Mouse (Mus musculus): ENCODE results near the gene Elmo3. TPM values are rescaled to one million over a fixed set of nuclear protein-coding genes. Genes with fewer than 3 reads are reported as not detected.
A peak's percentile ranks its signal among the peaks of the same experiment; 100 is the strongest.
"Not testable (repeated sequence)": the region's sequence is repeated elsewhere in the genome, so short reads cannot be mapped to it uniquely, and the experiment has no call there.

Elmo3 gene
- polyA plus RNA-seq, 1 experiment from 2014 or later: 3.4 TPM

DNA sequence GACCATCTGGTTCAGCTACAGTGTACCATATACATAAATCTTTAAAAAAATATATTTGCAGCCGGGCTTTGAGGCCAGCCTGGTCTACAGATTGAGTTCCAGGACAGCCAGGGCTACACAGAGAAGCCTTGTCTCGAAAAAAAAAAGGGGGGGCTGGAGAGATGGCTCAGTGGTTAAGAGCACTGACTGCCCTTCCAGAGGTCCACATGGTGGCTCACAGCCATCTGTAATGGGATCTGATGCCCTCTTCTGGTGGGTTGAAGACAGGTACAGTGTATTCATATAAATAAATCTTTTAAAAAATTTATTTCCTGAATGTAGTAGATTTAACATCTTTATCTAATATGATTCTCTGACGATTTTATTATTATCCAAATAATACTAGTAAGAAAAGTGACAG, 13.6 kb upstream of the Elmo3 start:
- not testable (repeated sequence) for ATAC-seq (ENCODE audit: insufficient number of reproducible peaks, insufficient read depth, low FRiP score, low TSS enrichment); H3K9me3 ChIP-seq; H3K27ac ChIP-seq; H3K4me2 ChIP-seq (replicated peaks); H3K36me3 ChIP-seq; H3K4me3 ChIP-seq; H3K9ac ChIP-seq
- WGBS: 64% methylated on average over 3 of the region's 3 CpGs
- Histone ChIP-seq H3K27me3 (peaks cover 19% of the 10 kb centered on the region), H3K4me1 (peaks cover 24% of the 10 kb centered on the region)

DNA sequence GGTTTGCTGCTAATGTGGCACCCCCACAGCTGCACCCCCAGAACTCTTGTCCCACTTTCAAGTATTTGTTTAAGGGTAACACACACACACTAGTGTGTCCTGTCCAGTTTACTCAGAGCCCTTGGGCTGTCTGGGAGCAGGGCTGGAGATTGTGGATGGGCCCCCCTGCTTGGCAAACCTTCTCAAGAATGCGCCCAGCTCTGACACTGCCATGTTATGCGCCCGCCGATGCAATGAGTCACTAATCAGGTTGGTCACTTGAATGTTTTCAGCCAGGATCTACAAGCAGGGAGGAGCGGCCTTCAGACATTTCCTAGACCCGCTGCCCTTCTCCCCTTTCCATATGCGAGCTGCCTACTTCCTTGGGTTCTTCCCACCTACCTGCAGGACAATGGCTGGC, 12.9 kb upstream of the Elmo3 start:
- no peak for ATAC-seq (ENCODE audit: insufficient number of reproducible peaks, insufficient read depth, low FRiP score, low TSS enrichment)
- no peak overlapping the region for H3K4me3 ChIP-seq
- H3K27ac ChIP-seq: no peak overlapping the region
- no peaks in the 10 kb centered on the region for H3K36me3 ChIP-seq
- WGBS: 78% methylated on average over 7 of the region's 7 CpGs
- H3K4me1 ChIP-seq: peaks cover 24% of the 10 kb centered on the region
- peaks cover 19% of the 10 kb centered on the region for H3K27me3 ChIP-seq
- no peaks in the 10 kb centered on the region for H3K9me3 ChIP-seq
- H3K9ac ChIP-seq: no peak overlapping the region
- no peak overlapping the region for H3K4me2 ChIP-seq (replicated peaks)

DNA sequence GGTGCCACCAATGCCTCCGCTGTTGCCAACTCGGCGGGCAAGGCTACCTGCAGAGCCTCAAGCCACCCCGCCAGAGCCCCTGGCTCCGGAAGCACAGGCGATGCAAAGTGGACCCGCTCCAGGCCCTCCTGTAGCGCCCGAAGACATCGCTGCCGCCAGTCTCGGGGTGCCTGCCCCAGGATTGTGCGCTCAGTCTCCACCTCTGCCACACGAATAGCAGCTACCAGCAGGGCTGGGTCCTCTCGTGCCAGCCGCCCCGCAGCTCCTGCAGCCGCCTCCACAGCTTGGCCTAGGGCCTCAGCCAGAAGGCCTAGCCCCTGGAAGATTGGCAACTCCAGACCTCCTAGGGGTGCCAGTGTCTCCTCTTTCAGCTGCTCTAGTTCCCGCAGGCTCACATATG, 12.0 kb upstream of the Elmo3 start:
- Histone ChIP-seq H3K27ac (no peak overlapping the region), H3K27me3 (peaks cover 19% of the 10 kb centered on the region), H3K36me3 (no peaks in the 10 kb centered on the region), H3K9me3 (no peaks in the 10 kb centered on the region), H3K9ac (no peak overlapping the region), H3K4me1 (peaks cover 22% of the 10 kb centered on the region), H3K4me2 (replicated peaks) (no peak overlapping the region), H3K4me3 (no peak overlapping the region)
- no peak for ATAC-seq (ENCODE audit: insufficient number of reproducible peaks, insufficient read depth, low FRiP score, low TSS enrichment)
- 68% methylated on average over 19 of the region's 19 CpGs for WGBS

DNA sequence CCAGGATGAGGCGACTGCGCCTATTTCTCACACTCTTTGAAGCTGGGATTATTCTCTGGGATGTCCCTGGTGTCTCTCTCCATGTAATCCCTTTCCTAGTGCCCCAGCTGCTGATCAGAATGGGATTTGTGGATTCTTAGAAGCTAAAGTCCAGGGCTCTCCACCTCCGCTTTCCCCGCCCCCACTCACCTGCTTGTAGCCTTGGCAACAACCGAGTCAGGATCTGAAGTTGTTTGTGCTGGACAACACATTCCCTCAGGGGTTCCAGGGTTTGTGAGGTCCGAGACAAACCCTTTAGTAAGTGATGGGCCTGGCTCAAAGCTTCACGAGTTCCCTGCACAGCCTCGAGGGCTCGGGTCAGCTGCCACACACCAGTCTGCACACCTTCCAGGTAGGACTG, 10.6 kb upstream of the Elmo3 start:
- Histone ChIP-seq H3K27ac (no peak overlapping the region), H3K4me3 (no peak overlapping the region), H3K9me3 (no peaks in the 10 kb centered on the region), H3K9ac (no peak overlapping the region), H3K27me3 (peaks cover 19% of the 10 kb centered on the region), H3K4me1 (peaks cover 22% of the 10 kb centered on the region), H3K4me2 (replicated peaks) (0 out of 2 replicates have a peak overlapping the region, but pooled peaks have one; percentile 8), H3K36me3 (peaks cover 7% of the 10 kb centered on the region)
- no peak for ATAC-seq (ENCODE audit: insufficient number of reproducible peaks, insufficient read depth, low FRiP score, low TSS enrichment)
- 62% methylated on average over 9 of the region's 9 CpGs for WGBS

DNA sequence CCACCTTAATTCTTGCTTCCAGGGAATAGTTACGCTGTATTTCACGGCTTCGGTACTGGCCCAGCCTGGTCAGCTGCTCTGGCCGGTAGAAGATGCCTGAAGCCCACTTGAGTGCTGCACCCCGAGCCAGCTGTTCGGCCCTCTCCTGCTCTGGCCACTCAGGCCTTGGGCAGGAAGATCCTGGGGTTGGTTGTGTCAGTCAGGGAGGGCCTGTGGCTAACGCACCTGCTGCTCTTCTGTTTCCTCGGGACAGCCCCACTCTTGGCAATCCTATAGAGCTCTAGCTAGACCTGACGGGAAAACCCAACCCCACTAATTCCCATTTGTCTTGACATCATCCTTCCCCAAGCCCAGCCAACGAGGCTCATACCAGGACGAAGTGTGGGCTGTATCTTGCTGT, 10.1 kb upstream of the Elmo3 start:
- H3K4me2 ChIP-seq (replicated peaks): no peak overlapping the region
- no peak overlapping the region for H3K4me3 ChIP-seq
- H3K9me3 ChIP-seq: no peaks in the 10 kb centered on the region
- no peak for ATAC-seq (ENCODE audit: insufficient number of reproducible peaks, insufficient read depth, low FRiP score, low TSS enrichment)
- WGBS: 73% methylated on average over 11 of the region's 11 CpGs
- H3K9ac ChIP-seq: no peak overlapping the region
- peaks cover 12% of the 10 kb centered on the region for H3K36me3 ChIP-seq
- H3K27ac ChIP-seq: no peak overlapping the region
- H3K27me3 ChIP-seq: peaks cover 14% of the 10 kb centered on the region
- H3K4me1 ChIP-seq: peaks cover 17% of the 10 kb centered on the region

DNA sequence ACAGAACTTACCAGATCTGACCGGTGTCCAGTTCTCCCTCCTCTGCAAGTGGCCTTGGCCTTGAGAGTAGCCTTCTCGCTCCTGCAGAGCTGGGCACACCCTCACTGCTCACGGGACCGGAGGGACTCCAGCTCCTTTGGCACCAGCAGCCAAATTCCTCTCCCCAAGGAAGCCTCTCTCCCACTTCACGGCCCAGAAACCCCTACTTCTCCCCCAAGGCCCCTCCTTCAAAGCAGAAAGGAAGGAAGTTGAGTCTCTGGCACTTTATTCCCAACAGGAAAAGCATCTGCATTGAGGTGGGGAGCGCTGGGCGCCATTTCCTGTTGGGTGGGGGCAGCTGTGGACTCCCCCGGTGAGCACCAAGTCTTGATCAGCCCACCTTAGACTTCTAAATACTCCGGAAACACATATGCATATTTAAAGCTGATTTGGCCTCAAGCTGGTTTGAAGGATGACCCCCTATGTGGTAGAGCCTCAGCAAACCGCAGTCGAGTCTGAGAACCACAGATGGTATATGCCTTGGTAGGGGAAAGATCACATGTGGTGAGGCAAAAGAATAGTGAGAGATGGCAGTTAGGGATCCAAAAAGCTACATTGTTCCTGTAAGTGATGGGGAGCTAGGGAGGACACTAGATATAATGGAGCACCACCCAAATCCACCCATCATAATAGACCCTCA, 9.4 kb upstream of the Elmo3 start, which contains the start of gene Exoc3l:
Exoc3l (minus strand) TSS at position 207 of the 679 bp plus-strand sequence.
- WGBS: 66% methylated on average over 11 of the region's 11 CpGs
- ATAC-seq (ENCODE audit: insufficient number of reproducible peaks, insufficient read depth, low FRiP score, low TSS enrichment): no peak
- Histone ChIP-seq H3K36me3 (peaks cover 20% of the 10 kb centered on the region), H3K9me3 (no peaks in the 10 kb centered on the region), H3K27me3 (peaks cover 8% of the 10 kb centered on the region; the same call in 1 of the 2 replicates), H3K27ac (no peak within 1 kb of the TSS), H3K4me3 (peak within 1 kb of the TSS; percentile 96), H3K4me2 (replicated peaks) (peak within 1 kb of the TSS; percentile 98), H3K4me1 (peaks cover 11% of the 10 kb centered on the region), H3K9ac (no peak within 1 kb of the TSS)

DNA sequence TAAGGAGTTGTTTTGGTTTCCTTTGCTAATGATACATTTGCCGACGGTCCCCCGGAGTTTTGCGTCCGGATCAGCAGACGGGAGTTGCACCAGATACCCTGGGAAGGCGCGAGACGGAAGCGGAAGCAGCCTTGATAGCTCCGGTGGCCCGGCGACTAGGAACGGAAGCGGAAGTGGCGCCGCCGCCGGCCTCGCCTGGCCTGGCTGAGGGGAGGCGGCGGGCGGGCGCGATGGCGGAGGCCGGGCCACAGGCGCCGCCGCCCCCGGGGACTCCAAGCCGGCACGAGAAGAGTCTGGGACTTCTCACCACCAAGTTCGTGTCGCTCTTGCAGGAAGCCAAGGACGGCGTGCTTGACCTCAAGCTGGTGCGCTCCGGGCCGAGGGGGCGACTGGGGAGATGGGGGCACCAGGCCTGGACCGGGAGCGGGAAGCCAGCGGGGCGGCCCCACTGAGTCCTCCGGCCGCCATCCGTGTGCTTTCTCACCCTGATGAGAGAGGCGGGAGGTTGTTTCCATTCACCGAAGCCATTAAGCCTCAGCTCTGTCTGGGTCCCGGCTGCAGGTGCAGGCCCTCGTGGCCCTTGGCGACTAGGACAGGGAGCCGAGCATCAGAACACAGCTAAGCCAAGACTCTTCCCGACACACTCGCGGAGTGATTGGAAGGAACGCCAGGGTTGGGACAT, 7.7 kb upstream of the Elmo3 start, which contains the start of gene E2f4:
E2f4 (plus strand) TSS at position 153 of the 682 bp plus-strand sequence.
- H3K4me1 ChIP-seq: peaks cover 11% of the 10 kb centered on the region
- H3K9me3 ChIP-seq: no peaks in the 10 kb centered on the region
- ATAC-seq (ENCODE audit: insufficient number of reproducible peaks, insufficient read depth, low FRiP score, low TSS enrichment): peak; percentile 73
- peaks cover 8% of the 10 kb centered on the region; the same call in 1 of the 2 replicates for H3K27me3 ChIP-seq
- peaks cover 36% of the 10 kb centered on the region for H3K36me3 ChIP-seq
- under 1% methylated on average over 53 of the region's 58 CpGs for WGBS
- H3K9ac ChIP-seq: peak within 1 kb of the TSS; percentile 93
- H3K27ac ChIP-seq: peak within 1 kb of the TSS; percentile 50; the same call in 1 of the 2 replicates
- peak within 1 kb of the TSS; percentile 98 for H3K4me2 ChIP-seq (replicated peaks)
- H3K4me3 ChIP-seq: peak within 1 kb of the TSS; percentile 96

DNA sequence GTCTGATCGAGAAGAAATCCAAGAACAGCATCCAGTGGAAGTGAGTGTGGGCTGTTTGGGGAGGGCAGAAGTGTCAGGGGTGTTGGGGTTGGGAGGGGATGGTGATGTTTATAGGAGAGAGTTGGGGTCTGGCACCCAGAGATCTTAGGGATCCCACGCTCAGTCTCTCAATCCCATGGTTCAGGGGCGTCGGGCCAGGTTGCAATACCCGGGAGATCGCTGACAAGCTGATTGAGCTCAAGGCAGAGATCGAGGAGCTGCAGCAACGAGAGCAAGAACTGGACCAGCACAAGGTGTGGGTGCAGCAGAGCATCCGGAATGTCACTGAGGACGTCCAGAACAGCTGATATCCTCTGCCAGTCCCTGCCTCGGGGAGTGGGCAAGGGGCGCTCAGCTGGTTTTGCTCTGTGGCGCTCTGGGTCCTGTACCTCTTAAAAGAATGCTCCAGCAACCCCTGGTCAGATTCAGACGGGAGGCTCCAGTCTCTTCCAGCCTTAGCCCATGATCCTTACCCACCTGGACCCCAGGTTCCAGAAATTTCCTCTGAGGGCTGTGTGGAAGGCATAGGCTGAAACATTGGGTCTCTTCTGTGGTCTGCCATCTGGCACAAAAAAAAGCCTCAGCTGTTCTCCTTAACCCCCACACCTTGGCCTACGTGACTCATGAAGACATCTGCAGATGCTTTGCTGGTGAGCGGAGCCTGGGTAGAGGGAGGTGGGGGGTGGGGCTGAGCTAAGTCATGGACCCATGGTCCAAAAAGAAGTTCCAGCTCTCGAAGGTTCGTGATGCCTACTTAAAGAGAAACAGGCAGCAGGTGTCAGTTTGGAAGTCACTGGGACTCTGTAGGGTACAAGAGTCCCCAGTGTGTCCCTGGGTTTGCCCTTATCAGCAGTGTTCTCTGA, 6.8 kb upstream of the Elmo3 start:
- H3K27me3 ChIP-seq: 0 out of 2 replicates have a peak, but pooled peaks cover 3% of the 10 kb centered on the region
- H3K36me3 ChIP-seq: peaks cover 45% of the 10 kb centered on the region
- no peaks in the 10 kb centered on the region for H3K9me3 ChIP-seq
- WGBS: 55% methylated on average over 18 of the region's 18 CpGs
- peaks cover 11% of the 10 kb centered on the region for H3K4me1 ChIP-seq
- no peak for ATAC-seq (ENCODE audit: insufficient number of reproducible peaks, insufficient read depth, low FRiP score, low TSS enrichment)
- H3K9ac ChIP-seq: peak overlapping the region; percentile 93
- no peak overlapping the region for H3K27ac ChIP-seq
- H3K4me3 ChIP-seq: peak overlapping the region; percentile 96
- H3K4me2 ChIP-seq (replicated peaks): peak overlapping the region; percentile 98

DNA sequence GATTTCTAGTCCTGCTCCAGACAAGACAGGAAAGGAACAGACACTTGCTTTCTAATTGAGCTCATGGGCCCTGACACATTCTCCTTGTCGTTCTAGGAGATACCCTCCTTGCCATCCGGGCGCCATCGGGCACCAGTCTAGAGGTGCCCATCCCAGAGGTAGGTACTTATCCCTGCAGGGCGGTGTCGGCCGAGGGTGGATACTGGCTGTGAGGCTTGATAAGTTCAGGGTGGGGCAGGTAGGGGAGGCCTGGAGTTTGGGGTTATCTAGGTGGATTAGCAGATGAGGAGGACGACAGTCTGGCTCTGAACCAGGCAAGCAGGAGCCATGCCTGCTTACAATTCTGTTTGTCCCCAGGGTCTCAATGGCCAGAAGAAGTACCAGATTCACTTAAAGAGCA, 5.4 kb upstream of the Elmo3 start:
- WGBS: 92% methylated on average over 8 of the region's 8 CpGs
- Histone ChIP-seq H3K36me3 (peaks cover 54% of the 10 kb centered on the region), H3K4me2 (replicated peaks) (no peak overlapping the region), H3K4me1 (peaks cover 19% of the 10 kb centered on the region), H3K4me3 (no peak overlapping the region), H3K9ac (no peak overlapping the region), H3K27me3 (no peaks in the 10 kb centered on the region), H3K9me3 (no peaks in the 10 kb centered on the region), H3K27ac (no peak overlapping the region)
- no peak for ATAC-seq (ENCODE audit: insufficient number of reproducible peaks, insufficient read depth, low FRiP score, low TSS enrichment)

DNA sequence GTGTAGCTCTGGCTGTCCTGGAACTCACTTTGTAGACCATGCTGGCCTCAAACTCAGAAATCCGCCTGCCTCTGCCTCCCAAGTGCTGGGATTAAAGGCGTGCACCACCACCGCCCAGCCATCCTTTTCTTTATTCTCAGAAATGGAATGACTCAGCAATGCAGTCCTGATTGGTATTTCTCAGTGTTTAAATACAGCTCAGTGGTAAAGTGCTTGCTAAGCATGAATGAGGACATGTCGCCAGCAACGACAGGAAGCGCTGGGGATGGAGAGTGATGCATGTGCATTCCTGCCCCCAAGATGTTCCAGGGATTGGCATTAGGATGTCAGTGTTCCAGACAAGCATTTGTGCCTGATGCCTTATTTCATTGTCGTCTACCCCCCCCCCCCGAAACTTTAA, 2.0 kb upstream of the Elmo3 start:
- 87% methylated on average over 8 of the region's 8 CpGs for WGBS
- no peak overlapping the region for H3K9ac ChIP-seq
- no peaks in the 10 kb centered on the region for H3K9me3 ChIP-seq
- H3K36me3 ChIP-seq: peaks cover 72% of the 10 kb centered on the region
- no peaks in the 10 kb centered on the region for H3K27me3 ChIP-seq
- H3K4me1 ChIP-seq: peaks cover 32% of the 10 kb centered on the region
- no peak overlapping the region for H3K4me2 ChIP-seq (replicated peaks)
- H3K4me3 ChIP-seq: no peak overlapping the region
- no peak overlapping the region for H3K27ac ChIP-seq
- no peak for ATAC-seq (ENCODE audit: insufficient number of reproducible peaks, insufficient read depth, low FRiP score, low TSS enrichment)

DNA sequence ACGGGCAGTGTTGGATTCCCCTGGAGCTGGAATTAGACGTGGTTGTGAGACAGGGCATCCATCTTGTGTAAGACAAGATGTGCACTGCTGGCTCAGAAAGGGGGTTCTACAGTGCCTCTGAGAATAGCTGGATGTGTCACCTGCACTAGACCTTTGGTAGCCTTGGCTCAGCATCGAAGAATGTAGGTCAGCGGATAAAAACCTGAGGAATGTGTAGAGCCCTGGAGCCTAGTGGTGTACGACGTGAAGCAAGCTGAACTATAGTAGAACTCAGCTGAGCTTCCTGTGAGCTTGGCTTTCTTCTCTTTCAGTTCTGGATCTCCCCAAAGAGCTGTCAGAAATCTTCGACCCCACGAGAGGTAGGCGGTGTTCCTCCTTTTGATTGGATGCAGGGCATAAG, 1.5 kb upstream of the Elmo3 start:
- Histone ChIP-seq H3K9ac (no peak overlapping the region), H3K4me2 (replicated peaks) (no peak overlapping the region), H3K27me3 (no peaks in the 10 kb centered on the region), H3K4me1 (peaks cover 28% of the 10 kb centered on the region), H3K4me3 (no peak overlapping the region), H3K9me3 (no peaks in the 10 kb centered on the region), H3K36me3 (peaks cover 76% of the 10 kb centered on the region), H3K27ac (0 out of 2 replicates have a peak overlapping the region, but pooled peaks have one; percentile 51)
- no peak for ATAC-seq (ENCODE audit: insufficient number of reproducible peaks, insufficient read depth, low FRiP score, low TSS enrichment)
- whole genome bisulfite sequencing: 88% methylated on average over 9 of the region's 9 CpGs

All from embryonic facial prominence, embryonic 12.5 days (tissue).